Mouse (Mus musculus) kidney, adult 2 months (tissue): Measurements from ENCODE around the gene Sec24c.

ENCODE experiments used
- CTCF ChIP-seq: fragments of 200-500 bp; conservative IDR thresholded peaks from 2 replicates; pipeline ENCODE4 v1.5.1; 2011; ENCODE audit warnings: low read depth, mild to moderate bottlenecking, control low read depth, low read length, moderate library complexity, mixed read lengths; ENCODE audit not compliant: insufficient read depth, insufficient read length
- POLR2A ChIP-seq: fragments of 200-500 bp; IDR thresholded peaks from one replicate; pipeline ENCODE4 v1.6.1; 2011; ENCODE audit warnings: low read depth, low read length, control low read depth

- TF ChIP-seq CTCF, result no peak
- no peak for TF ChIP-seq POLR2A
Observed at GRCm38 (mm10) chr14:20651000-20651399, 23.1 kb upstream of the Sec24c start.
